Mouse (Mus musculus) urinary bladder, postnatal 10 days (tissue): Measurements from ENCODE around the gene Gm5767.

Experiments used
- DNase-seq: peaks from one replicate; pipeline ENCODE4 v3.0.0; 2022; ENCODE audit warnings: low spot score

The Gm5767 gene

GRCm38 (mm10) chr16:8680470-8680869 lies at the start of gene Gm5767:
Gene Gm5767 (plus strand): TSS chr16:8680770.
- DNase-seq: no peak

DNA sequence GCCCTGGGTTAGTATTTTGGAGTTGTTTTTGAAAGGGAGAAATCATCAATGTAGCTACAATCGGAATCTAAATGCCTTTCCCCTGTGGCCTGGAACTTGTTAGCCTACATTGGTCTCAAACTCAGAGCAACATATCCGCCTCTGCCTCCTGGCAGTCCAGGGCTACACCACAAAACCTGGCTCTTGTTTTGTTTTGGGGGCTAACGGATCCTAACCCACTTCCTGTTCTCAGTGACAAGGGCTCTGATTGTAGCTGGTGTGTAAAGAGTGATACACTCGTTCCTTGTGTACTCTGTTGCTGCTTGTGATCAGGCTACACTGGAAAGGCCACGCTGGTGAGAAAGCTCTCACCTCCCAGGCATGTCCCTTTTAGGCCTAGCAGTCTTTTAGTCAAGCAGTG lies 49.1 kb upstream of the Gm5767 start:
- DNase-seq: no peak

- DNase-seq: no peak
Measured at GRCm38 (mm10) chr16:8636867-8637216, 43.7 kb upstream of the Gm5767 start.

GRCm38 (mm10) chr16:8637217-8638051 lies 43.1 kb upstream of the Gm5767 start, which contains the start of the genes Pmm2 and Tmem186:
Gene Pmm2 (plus strand): TSS chr16:8637674.
Gene Tmem186 (minus strand): TSS chr16:8637712.
- peak; percentile 39 for DNase-seq

DNA sequence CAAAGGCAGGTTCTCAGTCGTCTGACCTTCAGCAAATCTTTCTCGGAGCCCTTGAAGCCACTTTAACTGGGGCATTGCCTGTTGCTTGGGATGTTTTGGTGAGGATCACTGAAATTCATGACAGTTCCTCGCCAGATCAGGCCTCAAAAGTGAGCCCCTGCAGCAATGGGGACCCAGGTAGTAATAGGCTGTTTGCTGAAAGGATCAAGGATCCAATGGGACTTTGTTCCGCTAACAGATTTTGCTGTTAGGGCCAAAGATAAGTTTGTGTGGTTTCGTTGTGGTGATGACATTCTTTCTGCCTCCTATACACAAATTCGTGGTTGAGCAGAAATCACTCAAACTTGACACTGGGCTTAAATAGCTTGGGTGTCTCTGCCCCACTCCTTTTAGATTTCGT lies 42.4 kb upstream of the Gm5767 start:
- DNase-seq: no peak

GRCm38 (mm10) chr16:8639466-8640191 lies 40.9 kb upstream of the Gm5767 start:
- no peak for DNase-seq

DNA sequence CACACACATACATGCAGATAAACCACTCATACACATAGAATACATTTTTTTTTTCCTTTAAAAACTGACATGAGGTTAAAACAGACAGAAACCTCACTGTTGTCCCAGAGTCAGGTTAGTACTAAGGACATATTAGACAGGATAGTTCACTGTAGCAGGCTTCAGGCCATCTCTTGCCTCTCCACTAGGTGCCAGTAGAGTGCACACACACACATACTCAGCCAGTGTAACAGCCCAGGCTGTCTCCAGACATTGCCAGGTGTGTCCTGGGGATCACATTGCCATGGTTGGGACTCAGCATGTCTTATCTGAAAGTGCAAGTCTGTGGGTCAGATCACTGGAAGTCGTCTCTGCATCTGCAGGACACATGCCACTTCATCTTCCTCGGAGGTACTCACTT lies 36.7 kb upstream of the Gm5767 start:
- DNase-seq: no peak

DNA sequence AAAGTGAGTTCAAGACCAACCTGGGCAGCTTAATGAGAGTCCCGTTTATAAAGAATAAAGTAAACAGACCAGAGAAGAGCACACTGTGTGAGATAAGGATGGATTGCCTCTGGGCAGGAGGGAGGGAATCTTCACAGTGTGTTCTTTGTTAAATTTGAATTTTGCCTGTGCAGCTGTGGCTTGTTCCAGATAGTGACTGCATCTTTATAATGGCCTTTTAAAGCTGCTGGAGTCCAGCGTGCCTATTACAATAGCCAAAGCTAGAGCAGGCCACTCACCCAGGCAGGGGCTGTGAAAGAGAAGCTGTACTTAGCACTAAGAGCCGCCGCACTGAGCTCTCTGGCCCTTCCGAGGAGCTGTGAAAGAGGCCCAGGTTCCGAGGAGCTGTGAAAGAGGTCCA lies 35.0 kb upstream of the Gm5767 start:
- DNase-seq: no peak

- no peak for DNase-seq
Measured at GRCm38 (mm10) chr16:8650007-8650406, 30.6 kb upstream of the Gm5767 start.

- no peak for DNase-seq
Measured at GRCm38 (mm10) chr16:8655108-8655507, 25.5 kb upstream of the Gm5767 start.

- DNase-seq: no peak
Measured at GRCm38 (mm10) chr16:8655599-8655998, 25.0 kb upstream of the Gm5767 start.

DNA sequence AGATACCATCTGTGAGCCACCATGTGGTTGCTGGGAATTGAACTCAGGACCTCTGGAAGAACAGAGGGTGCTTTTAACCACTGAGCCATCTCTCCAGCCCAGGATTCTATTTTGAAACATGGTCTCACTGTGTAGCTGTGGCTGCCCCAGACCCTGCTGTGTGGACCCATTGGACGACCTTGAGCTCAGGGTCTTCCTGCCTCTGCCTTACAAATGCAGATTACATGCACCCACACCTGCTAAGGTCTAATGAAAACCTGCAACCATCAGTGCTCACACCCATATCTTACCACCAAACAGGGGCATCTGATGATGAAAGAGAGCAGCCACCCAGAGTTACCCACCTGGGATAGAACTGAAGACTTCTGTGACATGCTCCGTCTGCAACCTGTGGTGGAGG lies 24.3 kb upstream of the Gm5767 start:
- no peak for DNase-seq

DNA sequence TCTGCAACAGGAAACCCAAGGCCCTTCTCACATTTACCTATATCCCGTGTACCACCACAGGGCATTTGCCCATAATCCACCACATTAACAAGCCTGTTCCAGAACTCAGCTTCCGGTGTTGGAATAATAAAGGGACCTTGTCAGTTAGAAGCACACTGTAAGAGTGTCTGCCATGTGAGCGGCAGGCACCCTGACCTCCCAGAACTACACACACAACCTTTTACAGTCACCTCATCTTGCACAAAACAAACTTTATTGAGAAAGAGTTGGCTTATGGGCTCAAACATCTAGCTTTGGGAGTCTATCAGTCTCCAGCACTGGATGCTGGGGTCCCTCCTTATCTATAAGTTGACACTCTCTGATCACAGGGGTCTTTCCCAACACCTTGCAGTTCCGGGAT lies 22.2 kb upstream of the Gm5767 start:
- no peak for DNase-seq

- no peak for DNase-seq
Measured at GRCm38 (mm10) chr16:8658764-8659163, 21.8 kb upstream of the Gm5767 start.

DNA sequence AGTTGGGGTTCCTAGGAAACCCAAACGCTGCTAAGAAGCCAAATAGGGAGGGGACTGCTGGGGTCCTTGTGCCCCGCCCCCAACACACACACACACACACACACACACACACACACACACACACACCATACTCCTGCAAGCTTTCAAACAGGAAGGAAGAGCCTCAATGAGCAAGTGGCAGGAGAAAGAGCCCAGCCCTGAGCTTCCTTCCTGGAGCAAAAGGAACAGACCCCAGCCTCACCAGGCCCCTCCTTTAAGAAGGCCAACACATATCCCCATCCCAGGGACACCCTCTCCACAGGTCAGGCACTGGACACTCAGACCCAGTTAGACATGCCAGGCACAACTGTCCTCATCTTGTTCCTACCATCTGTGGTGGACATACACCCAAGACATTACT lies 17.5 kb upstream of the Gm5767 start:
- DNase-seq: no peak

DNA sequence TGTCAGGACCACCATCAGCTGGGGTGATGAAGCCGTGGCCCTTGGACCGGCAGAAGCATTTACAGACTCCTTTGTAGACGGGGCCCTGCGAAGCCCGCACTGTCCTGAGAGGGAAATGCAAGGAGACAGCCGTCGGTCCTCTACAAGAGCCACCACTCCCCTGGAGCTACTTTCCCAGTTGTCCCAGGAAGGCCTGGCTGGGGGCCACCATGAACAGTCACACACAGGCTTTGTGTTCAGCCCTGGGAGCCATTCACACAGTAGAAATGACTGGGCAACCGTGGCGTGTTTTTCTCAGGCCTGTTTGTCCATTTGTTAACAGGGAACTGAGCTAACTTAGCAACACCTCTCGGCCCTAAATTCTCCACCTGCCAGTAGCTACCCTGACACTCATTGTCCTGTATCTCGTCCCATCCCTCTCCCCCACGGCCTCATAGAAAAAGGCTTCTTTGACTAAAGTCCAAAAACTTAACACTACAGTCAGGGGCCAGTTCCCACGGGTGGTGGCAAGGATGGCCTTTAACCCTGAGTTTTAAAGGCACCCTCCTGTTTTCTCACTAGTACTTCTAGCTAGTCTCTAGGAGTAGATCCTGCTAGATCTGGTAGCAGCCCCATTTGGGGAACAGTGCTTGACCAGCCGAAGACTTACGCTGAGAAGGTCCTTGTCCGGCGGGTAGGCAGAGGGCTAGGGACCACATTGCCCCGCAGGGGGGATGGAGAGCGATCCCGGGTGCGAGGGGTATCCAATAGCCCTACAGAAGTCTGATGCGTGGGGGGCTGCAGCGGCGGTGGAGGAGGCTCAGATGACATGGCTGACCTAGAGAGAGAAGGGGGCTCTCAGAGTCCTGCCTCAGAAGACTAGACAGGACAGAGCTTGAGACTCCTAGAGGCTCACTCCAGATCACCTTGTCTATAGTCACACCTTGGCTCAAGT lies 16.7 kb upstream of the Gm5767 start:
- no peak for DNase-seq

DNA sequence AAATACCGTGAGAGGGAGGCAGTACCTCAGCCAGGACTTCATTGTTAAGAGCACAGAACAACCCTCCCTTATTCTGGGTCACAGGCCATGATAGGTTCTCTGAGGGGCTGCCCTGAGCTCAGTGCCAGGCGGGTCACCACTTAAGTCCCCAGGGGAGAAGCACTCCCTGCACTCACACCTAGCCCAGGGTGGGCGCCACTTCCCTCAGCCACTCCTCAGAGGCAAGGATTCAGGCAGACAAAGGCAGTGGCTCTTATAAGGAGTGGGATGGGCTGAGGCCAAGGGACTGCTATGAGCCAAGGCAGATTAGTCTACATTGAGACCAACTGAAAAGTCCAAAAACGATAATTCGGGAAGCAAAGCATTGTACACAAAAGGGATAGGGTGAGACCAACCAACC lies 15.2 kb upstream of the Gm5767 start:
- DNase-seq: no peak

DNA sequence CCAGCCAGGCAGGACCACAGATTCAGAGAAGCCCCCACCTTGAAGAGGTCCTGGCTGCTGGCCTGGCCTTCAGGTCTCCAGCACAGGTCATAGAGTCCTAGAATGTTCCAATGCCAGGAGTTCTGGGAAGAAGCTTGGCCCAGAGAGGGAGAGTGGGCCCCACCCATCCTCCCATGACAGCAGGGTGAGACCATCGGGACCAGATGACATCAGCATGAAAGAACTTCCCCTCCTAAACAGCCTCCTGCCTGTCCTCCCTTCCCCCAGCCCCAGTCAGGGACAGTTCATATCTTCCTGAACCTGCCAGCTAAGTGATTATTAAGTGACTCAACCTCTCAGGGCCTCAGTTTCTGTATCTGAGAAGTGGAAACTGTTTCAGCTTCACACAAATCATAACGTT lies 14.1 kb upstream of the Gm5767 start:
- DNase-seq: no peak

DNA sequence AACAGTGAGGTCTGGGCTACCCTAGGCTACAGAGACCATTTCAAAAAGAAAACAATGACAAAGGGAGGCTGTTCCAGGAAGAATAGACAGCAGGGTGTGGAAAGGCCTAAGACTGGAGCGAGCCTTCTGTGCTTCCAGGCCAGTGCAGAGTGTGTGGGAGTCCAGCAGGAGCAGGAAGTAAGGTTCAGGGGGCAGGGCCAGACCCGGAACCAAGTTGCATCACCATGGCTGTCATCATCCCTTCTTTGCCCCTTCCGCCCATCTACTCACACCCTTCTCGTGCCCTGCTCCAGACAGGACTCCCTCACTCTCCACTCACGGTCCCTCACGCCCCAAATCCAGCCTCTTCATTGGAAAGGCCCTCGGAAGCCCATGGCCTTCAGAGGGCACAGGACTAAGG lies 13.3 kb upstream of the Gm5767 start:
- no peak for DNase-seq

- no peak for DNase-seq
Measured at GRCm38 (mm10) chr16:8667814-8668213, 12.8 kb upstream of the Gm5767 start.

GRCm38 (mm10) chr16:8668386-8668785 lies 12.2 kb upstream of the Gm5767 start:
- no peak for DNase-seq

DNA sequence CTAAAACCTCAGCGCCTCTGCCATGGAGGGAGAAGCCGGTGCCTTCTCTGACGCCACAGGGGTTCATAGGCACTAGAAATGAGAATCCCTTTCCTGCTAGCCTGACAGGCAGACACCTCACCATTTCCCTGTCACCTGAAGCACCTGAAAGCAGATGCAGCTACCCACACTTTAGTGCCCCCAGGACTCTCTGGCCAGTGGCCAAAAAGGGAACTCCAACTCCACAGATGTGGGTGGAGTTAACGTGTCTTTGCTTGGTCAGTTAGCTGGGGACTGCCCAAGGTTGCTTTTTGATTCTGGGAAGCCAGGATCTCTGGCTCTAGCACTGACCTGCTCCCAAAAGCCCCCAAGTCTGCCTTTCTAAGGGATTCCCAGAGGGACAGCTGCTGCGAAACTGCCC lies 11.1 kb upstream of the Gm5767 start:
- no peak for DNase-seq
